Mouse (Mus musculus) left cerebral cortex, adult 8-10 months (tissue): Measurements from ENCODE around the gene Aqp12. TPM values are rescaled to one million over a fixed set of nuclear protein-coding genes. Genes with fewer than 3 reads are reported as not detected.
A peak's percentile ranks its signal among the peaks of the same experiment; 100 is the strongest.
"Not testable (repeated sequence)": the region's sequence is repeated elsewhere in the genome, so short reads cannot be mapped to it uniquely, and the experiment has no call there.

Experiments used
- DNase-seq, 2 experiments: peaks; one replicate each; pipeline ENCODE4 v3.0.0; 2022; ENCODE audit warnings: low spot score in 2 of 2
- total RNA-seq, 4 experiments: library from RNA; stranded (reverse); gene quantifications; 2 replicates each; pipeline ENCODE4 v1.2.4; 2022

Gene Aqp12
- total RNA-seq, result not detected

DNA sequence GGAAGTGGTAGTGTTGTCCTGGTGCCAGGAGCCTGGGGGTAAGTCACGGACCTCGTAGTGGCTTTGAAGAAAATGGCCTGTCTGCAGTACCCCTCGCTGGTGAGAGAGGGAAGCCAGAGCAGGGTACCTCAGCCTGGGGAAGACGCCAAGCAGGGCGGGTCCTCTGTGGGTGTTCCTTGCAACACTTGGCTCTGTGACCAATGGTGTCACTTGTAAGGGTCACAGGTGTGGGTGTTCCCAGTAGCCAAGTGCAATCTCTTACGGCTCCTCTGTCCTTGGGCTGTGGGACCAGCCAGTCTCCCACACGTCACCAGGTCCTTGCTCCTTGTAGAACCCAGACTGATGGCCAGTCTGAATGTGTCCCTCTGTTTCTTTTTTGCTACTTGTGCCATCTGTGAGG lies at the start of gene Aqp12:
Gene Aqp12 (plus strand): TSS at position 274 of the 400 bp plus-strand sequence.
- no peak for DNase-seq

DNA sequence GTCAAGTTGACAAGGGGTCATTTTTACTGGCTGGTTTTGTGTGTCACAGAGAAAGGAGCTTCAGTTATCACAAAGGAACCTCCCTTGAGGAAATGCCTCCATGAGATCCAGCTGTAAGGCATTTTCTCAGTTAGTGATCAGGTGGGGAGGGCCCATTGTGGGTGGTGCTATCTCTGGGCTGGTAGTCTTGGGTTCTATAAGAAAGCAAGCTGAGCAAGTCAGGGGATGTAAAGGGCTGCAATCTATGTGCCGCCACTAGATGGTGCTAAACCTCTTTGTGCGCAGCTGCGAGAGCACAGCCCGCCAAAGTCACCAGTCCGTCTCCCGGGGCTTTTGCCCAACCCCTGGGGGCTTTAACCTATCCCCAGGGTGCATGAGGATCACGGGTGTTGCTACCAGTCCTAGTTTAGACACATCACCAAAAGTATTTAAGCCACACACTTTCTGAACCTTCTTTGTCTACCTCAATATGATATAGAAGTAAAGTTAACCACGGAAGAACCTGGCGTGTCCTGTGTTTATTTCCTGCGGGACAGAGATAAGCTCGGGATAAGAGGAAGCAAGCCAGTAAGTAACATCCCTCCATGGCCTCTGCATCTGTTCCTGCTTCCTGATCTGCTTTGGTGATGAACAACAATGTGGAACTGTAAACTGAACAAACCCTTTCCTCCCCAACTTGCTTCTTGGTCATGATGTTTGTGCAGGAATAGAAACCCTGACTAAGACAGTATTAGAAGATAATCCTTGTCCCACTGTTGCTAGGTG lies 49.4 kb upstream of the Aqp12 start:
- DNase-seq, result peak; percentile 45 to 77

DNA sequence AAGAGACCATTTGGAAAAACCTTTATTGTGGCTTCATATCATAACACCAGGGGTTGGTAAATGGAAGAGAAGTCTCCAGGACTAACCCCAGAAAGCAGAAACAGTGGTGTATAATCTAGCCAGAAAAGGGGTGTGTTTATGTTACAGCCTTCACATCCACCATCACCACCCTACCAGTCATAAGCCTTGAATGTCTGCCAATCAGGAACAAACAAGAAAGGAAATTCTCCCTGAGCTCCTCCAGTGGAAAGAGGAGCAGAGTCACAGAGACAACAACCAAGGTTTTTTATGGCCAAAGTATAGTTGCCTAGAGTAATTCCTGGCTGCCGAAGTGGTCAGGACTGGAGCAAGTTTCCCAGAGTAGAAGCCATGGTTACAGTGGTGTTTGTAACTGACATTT lies 47.1 kb upstream of the Aqp12 start:
- DNase-seq, result no peak

DNA sequence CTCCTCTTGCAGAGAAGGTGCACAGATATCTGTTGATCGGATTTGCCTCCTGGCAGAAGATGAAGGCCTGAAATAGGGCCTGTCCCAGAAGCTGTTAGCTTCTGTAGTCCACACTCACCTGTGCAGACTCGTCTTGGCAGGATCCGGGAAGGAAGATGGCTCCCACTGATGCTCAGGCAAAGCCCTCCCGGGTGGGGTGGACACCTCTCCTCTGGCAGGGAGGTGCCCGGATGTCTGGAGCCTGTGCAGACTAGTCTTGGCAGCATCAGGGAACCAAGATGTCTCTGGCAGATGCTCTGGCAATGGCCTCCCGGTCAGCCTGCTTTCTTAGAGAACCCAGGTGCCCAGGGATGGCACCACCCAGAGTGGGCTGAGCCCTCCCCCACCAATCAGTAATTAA lies 35.3 kb upstream of the Aqp12 start:
- not testable (repeated sequence) for DNase-seq

DNA sequence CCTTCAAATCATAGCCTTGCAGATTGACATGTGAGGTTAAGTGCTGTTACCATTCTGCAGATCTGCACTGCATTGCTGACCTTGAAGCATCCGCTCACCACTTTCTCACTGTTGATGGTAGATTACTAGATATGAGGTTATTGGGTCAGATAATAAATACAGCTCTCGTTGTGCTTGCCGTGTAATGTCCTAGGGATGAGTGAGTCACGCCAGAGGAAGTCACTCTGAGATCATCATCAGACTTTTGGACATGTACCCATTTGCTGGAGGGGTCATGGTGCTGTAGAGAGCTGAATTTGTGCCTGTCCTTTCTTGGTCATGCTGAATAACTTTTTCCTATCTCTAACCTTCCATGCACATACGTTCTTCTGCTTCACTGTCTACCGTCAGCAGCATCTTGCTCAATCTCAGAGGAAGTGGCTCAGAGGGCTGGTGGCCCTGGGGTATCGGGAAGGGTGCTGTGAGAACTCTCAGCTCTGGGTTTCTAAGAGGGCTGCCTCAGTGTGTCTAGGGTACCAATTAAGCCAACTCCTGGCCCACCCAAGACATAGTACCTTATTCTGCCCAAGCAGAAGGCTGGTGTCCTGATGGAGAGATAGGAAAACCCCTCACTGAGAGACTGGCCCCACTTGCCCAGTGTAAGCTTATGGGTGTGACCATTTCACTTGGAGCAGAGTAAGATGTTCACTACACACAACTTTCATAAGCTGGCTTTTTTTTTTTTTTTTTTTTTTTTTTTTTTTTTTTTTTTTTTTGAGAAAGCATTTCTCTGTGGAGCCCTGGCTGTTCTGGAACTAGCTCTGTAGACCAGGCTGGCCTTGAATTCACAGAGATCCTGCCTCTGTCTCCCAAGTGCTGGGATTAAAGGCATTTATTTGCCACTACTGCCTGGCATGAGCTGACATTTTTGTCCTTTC lies 34.0 kb upstream of the Aqp12 start:
- DNase-seq, result no peak

DNA sequence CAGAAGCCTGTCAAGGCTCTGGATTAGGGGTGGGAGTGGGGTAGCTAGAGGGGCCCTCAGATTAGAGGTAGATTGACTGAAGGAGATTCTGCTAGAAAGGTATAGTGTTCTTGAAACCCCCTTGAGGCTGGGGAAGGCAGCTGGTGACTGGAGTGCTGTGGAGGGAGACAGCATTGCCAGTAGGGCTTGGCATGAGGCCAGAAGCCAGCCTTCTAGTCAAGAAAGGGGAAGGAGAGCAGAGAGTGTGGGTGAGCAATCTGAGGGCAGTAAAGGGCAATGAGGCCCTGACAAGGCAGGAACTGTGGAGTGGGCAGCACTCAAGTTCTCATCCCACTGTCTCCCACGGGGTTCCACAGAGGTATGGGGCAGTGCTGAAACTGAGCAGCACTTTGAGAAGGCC lies 33.3 kb upstream of the Aqp12 start:
- DNase-seq, result no peak

DNA sequence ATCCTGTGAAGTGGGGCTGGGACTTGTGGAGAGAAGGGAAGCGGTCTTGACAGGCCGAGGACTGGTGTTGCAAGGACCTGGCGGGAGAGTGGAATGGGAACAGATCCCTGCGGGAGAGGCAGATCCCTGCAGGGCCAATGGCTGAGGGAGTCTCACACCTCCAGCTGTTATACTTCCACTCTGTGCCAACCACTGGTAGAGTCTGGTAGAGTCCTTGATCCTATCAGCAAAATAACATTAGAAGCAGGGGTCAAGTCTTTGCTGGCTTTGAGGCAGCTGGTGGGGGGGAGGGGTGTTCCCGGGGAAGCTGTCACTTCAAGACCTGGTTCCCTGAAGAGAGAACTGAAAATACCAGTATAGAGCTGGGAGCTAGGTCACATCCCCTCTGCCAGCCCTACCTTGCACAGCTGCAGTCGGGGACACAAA lies 30.0 kb upstream of the Aqp12 start:
- no peak for DNase-seq

DNA sequence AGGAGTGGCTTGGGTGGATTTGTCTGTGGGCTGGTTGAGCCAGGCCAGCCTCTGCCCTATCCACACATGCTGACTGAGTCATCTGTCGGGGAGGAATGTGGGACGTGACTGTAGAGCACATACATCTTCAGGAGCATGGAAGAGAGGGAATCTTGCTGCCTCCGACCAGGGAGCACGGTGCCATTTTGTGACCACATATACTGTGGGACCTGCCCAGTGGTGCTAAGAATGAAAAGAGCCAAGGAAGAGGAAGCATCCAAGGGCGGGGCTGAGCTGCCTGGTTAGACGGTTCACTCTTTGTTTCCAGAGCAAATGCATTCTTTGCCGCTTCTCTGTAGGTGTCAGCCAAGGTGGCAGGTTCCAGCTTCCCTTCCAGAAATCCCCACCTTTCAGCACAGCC lies 27.5 kb upstream of the Aqp12 start:
- no peak for DNase-seq

DNA sequence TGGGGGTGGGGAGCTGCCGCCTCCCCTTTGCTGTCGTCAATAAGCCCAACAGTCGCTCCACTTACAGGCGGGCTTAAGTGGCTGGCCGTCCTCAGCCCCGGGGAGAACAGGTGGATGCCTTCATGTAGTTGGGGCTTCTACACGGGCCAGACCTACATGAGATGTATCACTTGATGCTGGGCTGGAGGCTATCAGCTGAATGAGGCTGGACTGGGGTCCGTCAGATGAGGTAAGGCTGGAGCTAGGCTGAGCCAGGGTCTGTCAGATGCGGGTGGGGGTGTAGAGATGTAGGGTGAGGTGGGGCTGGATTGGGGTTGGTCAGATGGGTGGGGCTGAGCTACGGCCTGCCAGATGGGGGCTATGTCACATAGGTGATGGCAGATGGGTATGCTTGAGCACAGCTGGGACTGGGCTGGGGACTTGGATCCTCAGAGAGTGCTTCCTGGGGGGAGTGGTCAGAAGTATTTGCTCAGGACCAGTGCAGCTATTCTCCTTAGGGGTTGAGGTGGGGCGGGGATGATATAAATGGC lies 27.0 kb upstream of the Aqp12 start:
- no peak for DNase-seq

DNA sequence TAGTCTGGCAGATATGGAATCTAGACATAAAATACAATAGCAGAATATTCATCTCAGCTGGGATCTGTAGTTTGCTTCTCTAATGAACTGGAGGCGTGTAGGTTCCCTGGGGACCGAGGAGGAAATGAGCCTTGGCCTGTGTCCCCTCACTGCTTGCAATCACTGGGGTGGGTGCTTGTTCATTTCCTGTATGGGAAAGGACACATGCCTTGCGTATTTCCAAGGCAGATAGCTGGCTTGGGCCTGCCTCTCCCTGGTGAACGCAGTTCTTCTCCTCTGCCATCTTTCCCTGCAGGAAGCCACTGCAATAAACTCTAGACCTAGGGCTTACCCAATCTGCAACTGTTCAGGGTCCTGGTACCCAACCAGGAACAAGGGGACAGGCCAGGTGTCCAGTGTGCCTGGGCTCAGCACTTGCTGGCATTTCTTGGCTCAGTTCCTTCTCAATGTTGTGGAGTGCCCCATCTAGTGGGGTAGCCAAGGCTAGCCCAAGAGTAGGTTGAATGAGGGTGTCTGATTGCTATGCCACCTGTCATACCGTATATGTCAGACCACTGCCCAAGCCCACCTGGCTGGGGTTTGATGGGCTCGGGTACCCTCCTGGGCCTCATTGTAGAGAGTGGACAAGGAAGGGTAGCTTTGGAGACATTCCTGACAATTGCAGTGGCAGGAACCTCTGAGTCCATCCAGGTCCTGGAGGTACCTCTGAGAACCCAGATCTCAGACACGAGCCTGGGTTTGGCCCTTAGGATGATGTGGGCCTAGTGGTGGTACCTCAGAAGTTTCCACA lies 24.9 kb upstream of the Aqp12 start:
- no peak for DNase-seq

DNA sequence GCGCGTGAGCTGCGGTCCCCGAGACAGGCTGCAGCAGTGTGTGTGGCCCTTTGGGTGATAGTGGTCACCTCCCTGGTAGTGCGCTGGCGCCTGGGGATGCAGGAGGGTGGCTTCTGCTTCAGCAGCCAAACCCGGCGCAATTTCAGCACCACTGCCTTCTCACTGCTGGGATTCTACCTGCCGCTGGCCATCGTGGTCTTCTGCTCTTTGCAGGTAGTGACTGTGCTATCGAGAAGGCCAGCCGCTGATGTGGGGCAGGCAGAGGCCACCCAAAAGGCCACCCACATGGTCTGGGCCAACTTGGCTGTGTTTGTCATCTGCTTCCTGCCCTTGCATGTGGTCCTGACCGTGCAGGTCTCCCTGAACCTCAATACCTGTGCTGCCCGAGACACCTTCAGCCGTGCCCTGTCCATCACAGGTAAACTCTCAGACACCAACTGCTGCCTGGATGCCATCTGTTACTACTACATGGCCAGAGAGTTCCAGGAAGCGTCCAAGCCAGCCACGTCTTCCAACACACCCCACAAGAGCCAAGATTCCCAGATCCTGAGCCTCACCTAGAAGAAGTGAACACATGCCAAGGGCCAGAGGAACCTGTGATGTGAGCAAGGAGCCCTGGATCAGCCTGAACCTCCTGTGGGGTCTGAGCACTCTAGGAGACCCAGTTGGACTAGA lies 23.1 kb upstream of the Aqp12 start:
- no peak for DNase-seq

DNA sequence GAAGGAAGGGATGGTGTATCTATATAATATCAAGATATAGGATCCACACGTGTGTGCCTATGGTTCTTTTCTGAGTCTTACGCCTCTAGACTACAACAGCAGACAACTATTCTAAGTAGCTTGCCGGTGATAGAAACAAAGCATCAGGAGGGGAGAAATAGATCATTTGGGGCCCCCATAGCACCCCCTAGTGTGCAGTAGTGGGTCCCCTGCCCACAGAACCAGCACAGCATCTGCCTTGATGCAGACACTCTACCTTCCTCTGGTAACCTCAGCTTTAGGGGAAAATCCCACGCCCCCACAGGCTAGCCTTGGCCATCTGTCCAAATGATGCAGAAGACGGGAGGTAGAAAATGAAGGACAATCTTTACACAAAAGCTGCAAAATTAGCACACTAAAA lies 21.1 kb upstream of the Aqp12 start:
- no peak for DNase-seq

DNA sequence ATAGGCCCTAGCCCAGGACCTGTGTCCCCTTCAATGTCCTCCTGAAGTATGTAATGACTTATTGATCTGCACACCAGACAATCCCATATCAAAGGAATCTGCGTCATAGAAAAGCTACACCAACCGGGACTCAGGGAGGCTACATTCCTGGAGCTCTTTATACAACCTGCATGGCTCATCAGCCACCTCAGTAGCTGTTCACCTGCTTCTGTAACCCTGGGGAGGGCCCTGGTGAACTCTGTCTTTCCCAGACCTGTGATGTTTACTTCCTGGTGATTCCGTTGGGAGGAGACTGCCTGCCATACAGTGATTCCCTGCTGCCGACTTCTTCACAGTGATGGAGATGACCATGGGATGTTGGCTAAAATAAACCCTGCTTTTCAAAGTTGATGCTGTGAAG lies 17.2 kb upstream of the Aqp12 start:
- no peak for DNase-seq

DNA sequence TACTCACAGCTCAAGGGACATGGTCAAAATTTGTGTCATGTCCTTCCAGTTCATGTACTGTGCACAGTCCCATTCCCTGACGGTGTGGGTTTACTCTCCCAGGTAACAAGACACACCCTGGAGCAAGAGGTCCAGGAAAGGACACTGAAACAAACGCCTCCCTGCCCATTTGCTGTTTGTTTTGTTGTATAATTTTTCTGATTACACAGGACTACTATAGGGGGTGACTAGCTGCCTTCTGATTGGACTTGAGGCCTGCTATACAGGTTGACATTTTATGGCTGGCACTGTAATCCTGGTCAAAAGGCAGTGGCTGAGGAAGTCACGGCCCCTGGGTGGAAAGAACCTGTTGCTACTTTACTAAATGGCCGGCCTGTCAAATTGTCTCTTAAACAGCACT lies 16.2 kb upstream of the Aqp12 start:
- DNase-seq, result no peak

DNA sequence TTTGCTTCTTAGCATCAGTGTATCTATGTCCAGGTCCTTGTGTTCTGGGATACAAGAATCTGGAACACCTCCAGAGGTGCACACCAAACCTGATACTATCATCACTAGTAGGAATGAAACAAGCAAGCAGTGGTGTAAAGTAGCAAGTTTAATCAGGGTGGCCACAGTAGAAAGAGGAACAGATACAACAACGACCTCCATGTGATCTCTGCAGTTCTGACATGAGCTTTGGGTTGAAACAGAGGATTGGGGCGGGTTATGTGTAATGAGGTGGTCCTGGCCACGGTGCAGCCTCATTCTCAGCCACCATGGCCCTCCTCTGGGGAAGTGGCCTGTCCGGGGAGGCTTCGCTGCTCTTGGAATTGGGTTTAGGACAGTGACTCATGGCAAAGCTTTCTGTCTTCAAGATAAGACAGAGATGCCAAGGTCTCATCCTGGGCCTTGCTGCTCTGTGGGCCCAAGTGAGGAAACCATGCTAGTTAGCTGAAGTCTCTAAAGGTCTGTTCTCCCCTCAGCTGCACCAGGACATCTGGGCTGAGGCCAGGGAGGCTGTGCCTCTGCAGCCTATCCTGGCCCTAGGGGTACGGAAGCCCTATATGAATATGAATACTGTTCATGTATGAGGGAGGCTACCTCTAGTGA lies 13.8 kb upstream of the Aqp12 start:
- no peak for DNase-seq

DNA sequence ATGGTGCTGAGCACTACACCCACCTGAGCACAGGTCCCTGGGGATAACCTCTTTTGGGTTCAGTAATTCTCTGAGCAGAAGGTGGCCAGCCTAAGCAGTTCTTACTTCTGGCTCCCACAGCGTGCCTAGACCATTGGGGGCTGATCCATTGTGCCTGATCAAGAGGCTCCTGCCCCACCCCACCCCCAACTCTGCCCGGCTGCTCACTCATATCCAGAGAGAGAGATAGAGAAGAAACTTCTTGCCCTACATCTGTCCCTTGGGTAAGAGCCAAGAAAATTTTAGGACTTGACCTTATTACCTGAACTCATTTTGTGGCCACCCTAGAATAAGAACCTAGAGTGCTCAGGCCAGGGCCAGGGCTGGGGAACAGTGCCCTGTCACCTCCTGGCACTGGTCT lies 13.3 kb upstream of the Aqp12 start:
- no peak for DNase-seq

DNA sequence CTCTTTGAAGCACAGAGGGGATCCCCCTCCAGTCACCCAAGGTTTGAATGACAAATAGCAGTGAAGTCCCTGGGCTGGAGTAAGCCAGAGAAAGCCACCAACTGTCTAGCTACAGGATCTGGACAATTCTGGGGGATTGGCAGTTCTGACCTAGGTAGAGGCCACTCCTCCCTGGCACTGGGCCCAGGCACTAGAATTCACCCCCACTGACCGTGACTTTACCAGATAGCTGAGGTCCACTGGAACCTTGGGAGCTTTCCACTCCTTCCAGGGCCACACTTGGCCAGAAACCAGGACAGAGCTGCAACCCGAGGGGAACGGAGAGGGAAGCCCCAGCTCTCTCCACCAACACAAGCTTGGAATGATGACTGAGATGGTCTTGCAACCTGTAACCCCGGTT lies 3.1 kb downstream of the Aqp12 start:
- DNase-seq, result no peak

DNA sequence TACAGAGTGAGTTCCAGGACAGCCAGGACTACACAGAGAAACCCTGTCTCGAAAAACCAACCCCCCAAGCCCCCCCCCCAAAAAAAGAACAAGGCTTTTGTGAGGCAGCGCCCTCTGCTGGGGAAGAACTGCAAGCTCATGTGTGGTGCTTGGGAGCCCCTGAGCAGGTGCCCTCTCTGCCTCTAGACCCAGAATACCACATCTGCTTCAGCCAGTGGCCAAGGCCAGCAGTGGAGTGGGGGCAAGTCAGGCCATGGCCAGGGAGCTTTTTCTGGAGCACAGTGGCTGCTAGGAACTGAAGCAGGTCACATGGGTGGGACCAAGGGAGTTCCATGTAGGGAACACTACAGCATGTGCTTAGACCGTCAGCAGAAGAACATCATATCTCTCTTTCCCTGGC lies 4.6 kb downstream of the Aqp12 start:
- DNase-seq, result no peak

DNA sequence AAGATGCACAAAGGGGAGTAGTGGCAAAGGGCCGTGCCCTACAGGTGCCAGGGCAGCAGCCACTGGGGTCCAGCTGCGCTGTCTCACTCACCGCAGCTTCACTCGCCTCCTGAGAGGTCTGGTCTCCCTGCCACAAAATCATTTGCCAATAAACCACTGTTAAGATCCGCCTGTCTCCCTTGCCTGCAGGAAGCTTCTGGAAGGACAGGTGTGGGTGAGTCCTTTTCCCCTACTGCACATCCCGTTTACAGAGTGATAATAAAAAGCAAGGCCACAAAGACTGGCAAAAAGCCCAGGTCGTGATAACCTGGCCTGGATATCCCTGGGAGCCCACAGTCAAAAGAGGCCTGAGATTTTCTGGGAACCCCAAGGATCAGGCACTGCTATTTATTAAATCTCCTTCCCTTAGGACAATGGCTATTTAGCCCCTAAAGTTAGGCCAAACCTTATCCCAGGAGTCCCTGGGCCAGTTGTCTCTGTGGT lies 6.0 kb downstream of the Aqp12 start:
- DNase-seq, result no peak

DNA sequence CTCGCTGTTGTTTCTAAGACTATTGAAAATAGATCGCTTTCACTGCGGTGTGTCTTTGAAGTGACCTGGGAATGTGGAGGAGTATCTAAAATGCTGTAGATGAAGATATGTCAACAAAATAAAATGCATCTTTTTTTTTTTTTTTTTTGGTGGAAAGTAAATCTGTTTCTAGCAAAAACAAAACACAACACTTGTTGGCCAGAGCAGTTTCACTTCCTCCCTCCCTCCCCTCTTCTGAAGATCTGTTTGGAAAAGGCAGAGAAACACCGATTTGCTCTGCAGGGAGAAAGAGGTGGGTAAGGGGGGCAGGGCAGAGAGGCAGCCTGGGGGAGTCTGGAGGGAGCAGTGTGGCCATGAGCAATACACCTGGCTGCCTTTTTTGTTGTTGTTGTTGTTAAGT lies 7.2 kb downstream of the Aqp12 start:
- no peak for DNase-seq
